Mouse (Mus musculus) liver, adult 2 months (tissue): Measurements from ENCODE around the gene Tiparp. TPM values are rescaled to one million over a fixed set of nuclear protein-coding genes. Genes with fewer than 3 reads are reported as not detected.

Experiments used
- DNase-seq: peaks from one replicate; pipeline ENCODE4 v3.0.0-alpha.2; 2011; ENCODE audit warnings: low read depth, low spot score; ENCODE audit errors: extremely low read depth
- H3K27ac ChIP-seq: fragments of 200-500 bp; replicated peaks from 2 replicates; pipeline ENCODE4 v1.5.1; 2012; ENCODE audit warnings: low read depth, mild to moderate bottlenecking, control low read depth, inconsistent platforms, low read length; ENCODE audit not compliant: insufficient read depth
- H3K27me3 ChIP-seq: fragments of 200-500 bp; 2 replicates; pipeline ENCODE4 v1.6.1; 2012; ENCODE audit warnings: mild to moderate bottlenecking, moderate library complexity, low read length, inconsistent platforms; ENCODE audit not compliant: control insufficient read depth, insufficient read depth
- H3K36me3 ChIP-seq: fragments of 200-500 bp; 2 replicates; pipeline ENCODE4 v1.6.1; 2012; ENCODE audit warnings: low read length, inconsistent platforms; ENCODE audit not compliant: control insufficient read depth, insufficient read depth
- H3K4me1 ChIP-seq: fragments of 200-500 bp; 2 replicates; pipeline ENCODE4 v1.6.1; 2011; ENCODE audit warnings: low read length; ENCODE audit not compliant: control insufficient read depth, insufficient read depth
- H3K4me3 ChIP-seq: fragments of 200-500 bp; 2 replicates; pipeline ENCODE4 v1.5.1; 2011; ENCODE audit warnings: low read depth, mild to moderate bottlenecking, control low read depth, low read length, moderate library complexity; ENCODE audit not compliant: insufficient read depth
- H3K79me2 ChIP-seq: fragments of 200-500 bp; 2 replicates; pipeline ENCODE4 v1.6.1; 2012; ENCODE audit warnings: inconsistent platforms, mild to moderate bottlenecking, low read length, moderate library complexity; ENCODE audit not compliant: control insufficient read depth, insufficient read depth
- H3K9ac ChIP-seq: fragments of 200-500 bp; 2 replicates; pipeline ENCODE4 v1.6.1; 2012; ENCODE audit warnings: low read depth, mild to moderate bottlenecking, control low read depth, inconsistent platforms, low read length
- CTCF ChIP-seq: fragments of 200-500 bp; IDR thresholded peaks from 2 replicates; pipeline ENCODE4 v1.5.1; 2011; ENCODE audit warnings: low read depth, low read length, control low read depth
- POLR2A ChIP-seq: fragments of 200-500 bp; IDR thresholded peaks from 2 replicates; pipeline ENCODE4 v1.6.1; 2011; ENCODE audit warnings: low read length, control low read depth; ENCODE audit not compliant: insufficient read depth; ENCODE audit errors: extremely low read depth
- WGBS: fragments of 180-500 bp; shearing (Covaris S2); methylation state at CpG from one replicate; pipeline ENCODE4 v1.1.7; 2018; 5-methylcytosine and 5-hydroxymethylcytosine counted together
- polyA plus RNA-seq: library from polyadenylated mRNA; depleted of rRNA; stranded (reverse); fragments of >200 nt; gene quantifications from 2 replicates; pipeline ENCODE4 v1.2.3, GENCODE M21; 2012
- total RNA-seq: library from RNA; depleted of rRNA; stranded (reverse); fragments of >200 nt; gene quantifications from 2 replicates; pipeline ENCODE4 v1.2.3, GENCODE M21; 2014

The Tiparp gene
- total and polyA plus RNA-seq, 2 experiments = 1.1 to 6.5 TPM

DNA sequence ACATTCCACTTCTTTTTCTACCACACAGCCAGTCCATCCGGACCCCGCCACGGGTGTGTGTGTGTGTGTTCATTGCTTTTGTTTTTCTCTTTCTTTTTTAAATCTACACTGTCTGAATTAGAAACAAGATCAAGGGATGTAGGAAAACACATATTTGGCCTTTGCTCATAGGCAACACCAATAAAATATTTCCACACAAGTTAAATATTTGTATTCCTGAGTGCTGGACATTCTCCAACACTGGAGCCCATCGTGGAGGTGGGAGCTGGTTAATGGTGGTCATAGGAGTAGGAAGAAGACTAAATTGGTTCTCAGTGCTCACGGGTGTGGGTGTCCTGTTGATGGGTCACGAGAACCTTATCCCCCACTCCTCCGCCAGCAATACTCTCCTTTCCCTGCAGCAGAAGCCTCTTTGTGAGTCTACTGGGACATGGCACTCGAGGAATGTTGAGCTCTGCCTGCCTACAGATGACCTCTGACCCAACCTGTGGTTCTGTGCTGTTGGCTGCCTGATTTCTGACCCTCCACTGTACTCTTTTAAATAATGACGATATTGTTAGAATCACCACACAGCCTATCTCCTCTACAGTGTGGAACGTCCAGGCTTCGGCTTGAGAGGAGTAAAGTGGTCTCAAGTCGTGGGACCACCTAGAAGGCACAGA is 51.2 kb downstream of the Tiparp start:
- Histone ChIP-seq H3K9ac (no peak overlapping the region), H3K27me3 (no peaks in the 10 kb centered on the region), H3K27ac (no peak overlapping the region), H3K4me3 (no peak overlapping the region), H3K4me1 (peaks cover 15% of the 10 kb centered on the region), H3K36me3 (no peaks in the 10 kb centered on the region), H3K79me2 (no peaks in the 10 kb centered on the region)
- TF ChIP-seq CTCF (no peak), POLR2A (no peak)
- DNase-seq = peak; percentile 75
- WGBS = 27% methylated on average over 12 of the region's 12 CpGs

DNA sequence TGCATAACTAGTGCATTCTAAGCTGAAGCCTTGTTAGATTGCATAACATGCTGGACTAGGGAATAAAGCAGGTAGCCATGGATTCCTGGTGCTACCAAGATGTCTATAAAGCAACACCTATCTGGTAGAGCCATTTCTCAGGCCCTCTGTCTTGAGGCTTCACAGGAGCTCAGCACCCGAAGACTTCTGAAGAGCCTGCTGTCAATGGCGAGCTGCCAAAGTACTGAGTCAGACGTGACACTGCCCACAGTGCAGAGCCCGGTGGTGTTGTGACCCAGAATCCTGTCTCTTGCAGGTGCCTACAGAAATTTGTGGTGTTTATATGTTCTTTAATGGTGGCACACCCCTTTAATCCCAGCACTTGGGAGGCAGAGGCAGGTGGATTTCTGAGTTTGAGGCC is 53.4 kb downstream of the Tiparp start:
- Histone ChIP-seq H3K9ac (no peak overlapping the region), H3K27ac (no peak overlapping the region), H3K4me1 (peaks cover 15% of the 10 kb centered on the region), H3K4me3 (no peak overlapping the region), H3K79me2 (no peaks in the 10 kb centered on the region), H3K27me3 (no peaks in the 10 kb centered on the region), H3K36me3 (no peaks in the 10 kb centered on the region)
- peak; percentile 86 for DNase-seq
- WGBS = 15% methylated on average over 4 of the region's 4 CpGs
- TF ChIP-seq POLR2A (no peak), CTCF (no peak)

DNA sequence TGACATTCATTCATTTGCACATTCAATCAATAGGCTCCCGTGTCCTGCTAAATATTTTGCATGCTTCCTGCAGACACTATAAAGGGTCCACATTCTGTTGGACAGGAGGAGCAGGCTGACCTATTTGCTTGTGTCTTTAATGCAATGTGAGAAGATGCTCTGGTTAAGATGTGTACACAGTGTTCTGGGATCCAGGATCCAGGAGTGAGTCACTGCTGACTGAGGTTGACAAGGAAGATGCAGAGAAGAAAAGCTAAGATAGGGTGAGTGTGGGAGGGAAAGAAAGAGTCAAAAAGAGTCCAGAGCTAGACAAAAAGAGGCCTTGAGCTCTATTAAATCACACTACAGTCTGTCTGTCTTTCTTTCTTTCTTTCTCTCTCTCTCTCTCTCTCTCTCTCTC is 56.1 kb downstream of the Tiparp start:
- 55% methylated on average over 1 of the region's 1 CpGs for WGBS
- H3K9ac ChIP-seq = no peak overlapping the region
- no peaks in the 10 kb centered on the region for H3K79me2 ChIP-seq

DNA sequence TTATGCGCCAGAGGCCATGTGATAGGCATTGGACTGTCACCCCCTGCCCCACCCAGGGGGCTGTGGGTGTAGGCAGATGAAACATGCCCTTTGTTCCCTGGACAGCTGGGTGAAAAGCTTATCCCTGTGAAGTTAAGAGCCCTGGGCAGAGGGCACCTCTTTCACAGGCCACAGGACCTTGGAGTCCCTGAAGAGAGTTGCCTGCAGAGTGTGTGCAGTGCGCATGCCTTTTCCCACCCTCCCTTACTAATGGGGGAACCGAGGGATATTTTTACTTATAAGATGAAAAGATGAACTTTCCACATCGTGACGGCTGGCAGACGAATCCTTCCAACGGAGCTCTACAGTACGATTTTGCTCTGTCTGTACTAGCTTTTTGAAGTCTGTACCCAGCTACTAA is 57.1 kb downstream of the Tiparp start:
- H3K4me1 ChIP-seq = peaks cover 5% of the 10 kb centered on the region
- WGBS = 78% methylated on average over 8 of the region's 8 CpGs
- H3K27me3 ChIP-seq = no peaks in the 10 kb centered on the region
- H3K4me3 ChIP-seq = no peak overlapping the region
- H3K27ac ChIP-seq = no peak overlapping the region
- DNase-seq = no peak
- H3K36me3 ChIP-seq = no peaks in the 10 kb centered on the region
- TF ChIP-seq CTCF (no peak), POLR2A (no peak)
- H3K9ac ChIP-seq = no peak overlapping the region
- H3K79me2 ChIP-seq = no peaks in the 10 kb centered on the region

More for the DNA sequence above, 56.1 kb downstream of the Tiparp start:
- TF ChIP-seq CTCF (no peak), POLR2A (no peak)
- Histone ChIP-seq H3K27me3 (no peaks in the 10 kb centered on the region), H3K4me3 (no peak overlapping the region), H3K27ac (no peak overlapping the region), H3K36me3 (no peaks in the 10 kb centered on the region), H3K4me1 (peaks cover 13% of the 10 kb centered on the region)
- no peak for DNase-seq

DNA sequence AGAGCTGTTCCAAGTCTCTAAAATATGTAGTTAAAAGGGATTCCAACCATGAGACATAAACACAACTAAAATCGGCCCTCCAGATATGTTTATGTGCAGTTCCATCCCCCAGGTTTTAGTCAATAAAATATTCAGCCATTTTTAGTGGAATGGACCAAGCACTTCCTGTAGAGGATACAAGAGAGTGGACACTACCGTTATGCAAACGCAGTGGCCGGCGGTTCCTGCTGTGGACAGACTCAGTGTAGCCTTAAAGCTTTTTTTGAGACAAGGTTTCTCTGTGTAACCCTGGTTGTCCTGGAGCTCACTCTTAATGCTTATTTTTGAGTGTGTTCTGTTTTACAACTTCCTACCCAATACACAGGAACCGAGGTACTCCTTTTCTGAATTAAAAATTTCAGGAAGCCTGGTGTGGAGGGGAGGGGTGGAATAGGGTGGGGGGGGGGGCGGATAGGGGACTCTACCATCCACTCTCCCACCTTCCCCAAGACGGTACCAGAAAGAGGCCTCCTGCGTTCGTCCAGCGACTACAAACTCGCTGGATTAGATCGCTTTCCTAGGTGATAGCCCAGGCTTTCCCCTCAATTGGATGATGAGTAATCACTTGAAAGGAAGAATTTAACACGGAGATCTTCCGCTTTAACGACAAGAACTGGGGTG is 57.7 kb downstream of the Tiparp start:
- Histone ChIP-seq H3K27me3 (no peaks in the 10 kb centered on the region), H3K27ac (no peak overlapping the region), H3K36me3 (no peaks in the 10 kb centered on the region), H3K4me3 (peak overlapping the region; percentile 56; the same call in 1 of the 2 replicates), H3K79me2 (no peaks in the 10 kb centered on the region), H3K4me1 (peaks cover 2% of the 10 kb centered on the region), H3K9ac (no peak overlapping the region)
- TF ChIP-seq CTCF = no peak
- no peak for TF ChIP-seq POLR2A
- 49% methylated on average over 16 of the region's 16 CpGs for WGBS
- no peak for DNase-seq

DNA sequence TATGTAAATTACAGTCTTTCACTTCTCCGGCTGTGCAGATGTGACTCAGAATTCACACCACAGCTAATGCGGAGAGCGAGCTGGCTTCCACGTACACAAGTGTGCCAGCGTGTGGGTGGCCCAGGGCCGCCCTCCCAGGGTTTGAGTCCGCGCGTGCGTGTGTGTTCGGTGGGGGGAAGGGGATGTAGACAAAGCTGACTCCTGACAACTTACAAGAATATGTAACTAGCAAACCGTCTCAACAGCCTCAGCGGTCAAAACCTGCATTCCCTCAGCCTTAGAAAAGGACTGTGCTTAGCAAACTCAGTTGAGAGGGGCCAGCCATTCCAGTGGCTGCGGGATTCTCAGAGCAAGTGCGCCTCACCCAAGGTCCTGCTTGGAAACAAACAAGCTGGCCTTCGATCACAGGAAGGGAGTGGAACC is 58.3 kb downstream of the Tiparp start:
- peak overlapping the region; percentile 56 for H3K4me3 ChIP-seq
- peaks cover 1% of the 10 kb centered on the region for H3K4me1 ChIP-seq
- no peaks in the 10 kb centered on the region for H3K36me3 ChIP-seq
- H3K79me2 ChIP-seq = no peaks in the 10 kb centered on the region
- H3K27ac ChIP-seq = no peak overlapping the region
- no peak for DNase-seq
- WGBS = 23% methylated on average over 16 of the region's 16 CpGs
- TF ChIP-seq POLR2A (no peak), CTCF (no peak)
- peak overlapping the region; percentile 11; the same call in 1 of the 2 replicates for H3K9ac ChIP-seq
- no peaks in the 10 kb centered on the region for H3K27me3 ChIP-seq
